Mouse (Mus musculus): ENCODE measurements around the gene Plppr1.
"Not testable (repeated sequence)": the region's sequence is repeated elsewhere in the genome, so short reads cannot be mapped to it uniquely, and the experiment has no call there.

The Plppr1 gene

GRCm38 (mm10) chr4:49383576-49384318 is 324.7 kb downstream of the Plppr1 start:
- not testable (repeated sequence) for DNase-seq (ENCODE audit: low read depth, low spot score)

DNA sequence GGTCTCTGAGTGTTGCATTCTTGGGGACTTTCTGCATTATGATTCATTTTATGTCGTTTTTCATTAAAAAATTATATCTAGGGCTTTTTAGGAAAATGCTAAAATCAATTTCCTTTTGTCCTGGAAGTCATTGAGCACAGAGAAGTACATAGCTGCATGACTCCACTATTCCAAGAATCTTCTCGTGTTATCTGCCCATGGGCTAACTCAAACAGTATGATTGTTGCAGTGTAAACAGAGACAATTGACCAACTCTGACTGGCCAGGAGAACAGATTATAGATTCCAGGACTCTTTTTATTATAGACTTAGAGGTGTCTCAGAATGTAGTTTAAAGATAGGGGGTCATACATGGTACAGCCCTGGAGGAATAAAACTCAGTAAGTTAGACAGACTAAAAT is 327.8 kb downstream of the Plppr1 start:
- no peak for DNase-seq (ENCODE audit: low read depth, low spot score)
